29 mouse cellular contexts compared by ENCODE assay signal in the genomic region with DNA sequence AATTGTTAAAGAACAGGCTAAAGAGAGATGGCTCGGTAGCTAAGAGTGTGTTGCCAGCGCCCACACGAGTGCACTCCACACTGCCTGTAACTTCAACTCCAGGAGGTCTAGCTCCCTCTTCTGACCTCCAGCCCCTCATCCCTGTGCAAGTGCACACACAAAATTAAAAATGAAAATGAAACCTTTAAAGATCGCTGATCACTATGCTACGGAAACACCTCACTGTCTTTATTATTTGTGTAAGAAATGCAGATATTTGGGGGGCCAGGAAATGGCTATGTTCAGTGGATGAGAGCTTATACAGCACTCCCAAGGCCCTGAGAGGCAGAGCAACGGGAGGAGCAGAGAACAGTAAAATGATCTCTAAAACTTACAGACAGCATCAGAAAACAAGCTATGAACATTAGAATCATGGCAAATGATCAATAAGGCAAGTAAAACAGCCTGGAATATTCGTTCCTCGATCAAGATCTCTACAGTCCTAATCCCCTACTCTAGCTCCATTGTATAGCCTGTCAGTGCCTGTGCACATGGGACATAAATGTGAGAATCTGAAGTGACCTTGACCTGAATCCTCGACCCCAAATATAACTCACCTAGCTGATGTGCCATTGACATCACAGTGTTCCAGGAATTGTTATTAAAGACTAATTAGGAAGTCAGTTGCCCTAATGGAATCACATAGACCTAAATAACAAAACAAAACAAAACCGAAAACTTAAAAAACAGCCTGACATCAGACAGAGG.
DNase-seq lines count a peak whose midpoint lies in the region; TF ChIP-seq lines count a peak whose summit lies in the region.
"Had no signal": no experiment of that assay in that cellular context is flagged by ENCODE, and none has a peak within 500 bp of the region (broad histone marks: within the 10 kb centered on the region; RNA-seq: fewer than 3 reads in every experiment).

No protein-coding gene starts in this region.

- WGBS in kidney, adult 2 months = 80% methylated on average over 10 of the region's 10 CpGs

- no peaks in the 10 kb centered on the region for H3K4me1 ChIP-seq in kidney, adult 2 months (ENCODE audit: control insufficient read depth, insufficient read depth, low read length)
- H3K4me1 ChIP-seq: embryonic facial prominence, embryonic 13.5 days; forebrain, embryonic 12.5 days; intestine, embryonic 15.5 days had no signal

- intact Hi-C loops in heart, postnatal 14 days (cut with DNase I) = no loop called here

- peak; percentile 92 for DNase-seq in heart, adult 11 months
- no peak for DNase-seq in heart, postnatal 14 days
- no peak for DNase-seq in layer of hippocampus, adult 2 months (ENCODE audit: low spot score in 2 of 2)
- DNase-seq in layer of hippocampus, adult 9-11 months = no peak
- DNase-seq in CD4-positive, CD25-positive, alpha-beta regulatory T cell, adult 2 months (ENCODE audit: low read depth, low spot score) = peak; percentile 21
- peak; percentile 58 for DNase-seq in induced T-regulatory cell, adult 2 months (ENCODE audit: low read depth)
- no peak for DNase-seq in kidney, adult 2 months
- DNase-seq: adrenal gland, postnatal 10 days; adrenal gland, postnatal 36 days; cerebellum, adult 11 months; cerebellum, adult 2 months; cerebellum, postnatal 10 days; cerebellum, postnatal 36 days; embryo, embryonic 11 days; gastrocnemius, postnatal 10 days; gastrocnemius, postnatal 36 days; kidney, adult 11 months had no signal

- H3K4me3 ChIP-seq in layer of hippocampus, adult 2 months = no peak overlapping the region
- H3K4me3 ChIP-seq in kidney, adult 2 months (ENCODE audit: insufficient read depth, low read depth, low read length) = no peak overlapping the region
- H3K4me3 ChIP-seq: embryonic facial prominence, embryonic 10.5 days; embryonic facial prominence, embryonic 13.5 days; erythroblast, embryonic 14.5 days; forebrain, embryonic 12.5 days; forebrain, embryonic 15.5 days; heart, embryonic 15.5 days; hindbrain, embryonic 12.5 days; hindbrain, embryonic 15.5 days; intestine, embryonic 15.5 days had no signal

- no peaks in the 10 kb centered on the region for H3K36me3 ChIP-seq in kidney, adult 2 months (ENCODE audit: control insufficient read depth, insufficient read depth, low read length)
- H3K36me3 ChIP-seq: embryonic facial prominence, embryonic 10.5 days; embryonic facial prominence, embryonic 13.5 days; forebrain, embryonic 12.5 days; forebrain, embryonic 15.5 days; G1E; heart, embryonic 15.5 days; hindbrain, embryonic 12.5 days; hindbrain, embryonic 15.5 days; intestine, embryonic 15.5 days had no signal

- no peak for TF ChIP-seq CTCF in layer of hippocampus, adult 2 months (conservative IDR thresholded peaks at IDR 0.05)
- no peak for TF ChIP-seq CTCF in kidney, adult 2 months (conservative IDR thresholded peaks at IDR 0.05; ENCODE audit: insufficient read depth, insufficient read length, low read depth, low read length)

- no peak for TF ChIP-seq POLR2A in kidney, adult 2 months (IDR thresholded peaks at IDR 0.05; ENCODE audit: low read depth, low read length)

- H3K27me3 ChIP-seq in kidney, adult 2 months (replicated peaks; ENCODE audit: control insufficient read depth, insufficient read depth, low read length) = no peaks in the 10 kb centered on the region; the same call in 1 of the 2 replicates
- H3K27me3 ChIP-seq: CH12.LX; forebrain, embryonic 15.5 days; heart, embryonic 15.5 days; hindbrain, embryonic 12.5 days; hindbrain, embryonic 15.5 days; intestine, embryonic 15.5 days; Patski had no signal

- H3K27ac ChIP-seq in layer of hippocampus, adult 2 months = peak overlapping the region; percentile 67
- H3K27ac ChIP-seq in kidney, adult 2 months (ENCODE audit: insufficient read depth, low read depth, low read length) = no peak overlapping the region
- H3K27ac ChIP-seq: embryonic facial prominence, embryonic 10.5 days; embryonic facial prominence, embryonic 13.5 days; forebrain, embryonic 12.5 days; forebrain, embryonic 15.5 days; heart, embryonic 15.5 days; hindbrain, embryonic 12.5 days; hindbrain, embryonic 15.5 days; intestine, embryonic 15.5 days had no signal

Comparison
In these comparisons a context has a peak if more than half of its experiments do, and no peak if none do; other contexts are left out.
1. DNase-seq: peak in heart, adult 11 months (single experiment), CD4-positive, CD25-positive, alpha-beta regulatory T cell, adult 2 months (single experiment) and induced T-regulatory cell, adult 2 months (single experiment); none in heart, postnatal 14 days (0 of 2), layer of hippocampus, adult 2 months (0 of 2), layer of hippocampus, adult 9-11 months (single experiment) and kidney, adult 2 months (single experiment).